Comparison of ENCODE assay signal across 7 mouse cellular contexts in the genomic region with DNA sequence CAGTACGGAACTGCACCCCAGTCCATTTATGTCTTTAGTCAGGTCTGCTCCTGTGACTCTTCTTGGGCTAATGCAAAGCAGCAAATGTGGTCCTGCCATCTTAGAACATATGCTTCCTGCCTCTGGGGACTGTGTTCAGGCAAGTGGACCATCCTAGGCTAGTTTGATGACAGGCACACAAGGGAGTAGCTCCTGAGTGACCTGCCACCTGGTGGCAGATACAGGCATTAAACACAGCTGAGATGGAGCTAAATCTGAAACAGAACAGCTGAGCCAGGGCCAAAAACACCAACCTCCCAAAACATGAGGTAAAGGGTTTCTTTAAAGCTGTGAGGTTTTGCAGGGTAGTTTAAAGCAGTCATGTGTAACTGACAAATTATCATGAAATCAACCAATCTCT. TPM values are rescaled to one million over a fixed set of nuclear protein-coding genes. Genes with fewer than 3 reads are reported as not detected.
DNase-seq lines count a peak whose midpoint lies in the region; ATAC-seq lines count a peak whose summit lies in the region.

No protein-coding gene starts in this region.

- DNase-seq in layer of hippocampus, adult 11-12 months (ENCODE audit: low spot score), result peak; percentile 9
- no peak for DNase-seq in layer of hippocampus, postnatal 36 days
- DNase-seq in B cell, adult 2 months, result peak; percentile 16 to 23
- peak; percentile 65 for DNase-seq in ES-CJ7 (ENCODE audit: low read depth, low spot score)
- peak; percentile 8 to 37 for DNase-seq in cerebellum, postnatal 14 days
- no peak for DNase-seq in gastrocnemius, postnatal 14 days

- peak; percentile 74 for ATAC-seq in megakaryocyte progenitor cell, adult 5-6 weeks (replicated peaks; ENCODE audit: poor library complexity)

- intact Hi-C loops in gastrocnemius, postnatal 14 days (cut with DNase I; ENCODE audit: low total_unique reads), result no loop called here

RNA-seq across cellular contexts. Expression of gene Fbxw27, which starts 7.6 kb away (rescaled TPM):
- total RNA-seq in layer of hippocampus, postnatal 36 days (2021), result not detected
- not detected in 2 replicates for total RNA-seq in megakaryocyte progenitor cell, adult 5-6 weeks (2015)
- total RNA-seq in megakaryocyte progenitor cell, adult 5-6 weeks (2017), result not detected in 2 replicates
- total RNA-seq in gastrocnemius, postnatal 14 days (2021), result not detected

RNA-seq across cellular contexts. Expression of gene Spink8, which starts 14.0 kb away (rescaled TPM):
- 10 to 100 TPM; 60.4 to 73.2 TPM for total RNA-seq in layer of hippocampus, postnatal 36 days (2021)
- total RNA-seq in megakaryocyte progenitor cell, adult 5-6 weeks (2015), result not detected in 2 replicates
- total RNA-seq in megakaryocyte progenitor cell, adult 5-6 weeks (2017), result not detected in 2 replicates
- not detected for total RNA-seq in gastrocnemius, postnatal 14 days (2021)

RNA-seq across cellular contexts. Expression of gene Nme6, which starts 34.5 kb away (rescaled TPM):
- 10 to 100 TPM in 1 of 2 experiments, 1 to 10 TPM in 1; 8.3 to 10.1 TPM for total RNA-seq in layer of hippocampus, postnatal 36 days (2021)
- total RNA-seq in megakaryocyte progenitor cell, adult 5-6 weeks (2015), result 60.6 and 62.4 TPM in 2 replicates
- total RNA-seq in megakaryocyte progenitor cell, adult 5-6 weeks (2017), result 40.7 and 45.1 TPM in 2 replicates
- 10 to 100 TPM; 18.9 to 20.6 TPM for total RNA-seq in gastrocnemius, postnatal 14 days (2021)

RNA-seq across cellular contexts. Expression of gene Camp, which starts 51.4 kb away (rescaled TPM):
- total RNA-seq in layer of hippocampus, postnatal 36 days (2021), result not detected
- total RNA-seq in megakaryocyte progenitor cell, adult 5-6 weeks (2015), result 257 and 482 TPM in 2 replicates
- 178 and 390 TPM in 2 replicates for total RNA-seq in megakaryocyte progenitor cell, adult 5-6 weeks (2017)
- total RNA-seq in gastrocnemius, postnatal 14 days (2021), result not detected

RNA-seq across cellular contexts. Expression of gene Fbxw26, which starts 52.2 kb away (rescaled TPM):
- total RNA-seq in layer of hippocampus, postnatal 36 days (2021), result not detected
- not detected in 2 replicates for total RNA-seq in megakaryocyte progenitor cell, adult 5-6 weeks (2015)
- total RNA-seq in megakaryocyte progenitor cell, adult 5-6 weeks (2017), result not detected in 2 replicates
- total RNA-seq in gastrocnemius, postnatal 14 days (2021), result not detected

Comparison
In these comparisons a context has a peak if more than half of its experiments do, and no peak if none do; other contexts are left out.
1. DNase-seq: peak in layer of hippocampus, adult 11-12 months (single experiment), B cell, adult 2 months (2 of 2), ES-CJ7 (single experiment) and cerebellum, postnatal 14 days (2 of 2); none in layer of hippocampus, postnatal 36 days (0 of 2) and gastrocnemius, postnatal 14 days (single experiment).
2. RNA of gene Spink8, which starts 14.0 kb away (total RNA-seq): 60.4 to 73.2 TPM in layer of hippocampus, postnatal 36 days; not detected in megakaryocyte progenitor cell, adult 5-6 weeks and not detected in gastrocnemius, postnatal 14 days; every median in the first group is over 10 times any median in the second.